Mouse (Mus musculus) kidney, adult 2 months (tissue): ENCODE measurements around the gene Arfrp1. TPM values are rescaled to one million over a fixed set of nuclear protein-coding genes. Genes with fewer than 3 reads are reported as not detected.
A peak's percentile ranks its signal among the peaks of the same experiment; 100 is the strongest.

Experiments
- DNase-seq: peaks from one replicate; pipeline ENCODE4 v3.0.0; 2021
- H3K27ac ChIP-seq: fragments of 200-500 bp; 2 replicates; pipeline ENCODE4 v1.5.1; 2012; ENCODE audit warnings: low read depth, low read length, control low read depth, inconsistent platforms; ENCODE audit not compliant: insufficient read depth
- H3K27me3 ChIP-seq: fragments of 200-500 bp; replicated peaks from 2 replicates; pipeline ENCODE4 v1.6.1; 2012; ENCODE audit warnings: mild to moderate bottlenecking, moderate library complexity, low read length, inconsistent platforms; ENCODE audit not compliant: control insufficient read depth, insufficient read depth
- H3K36me3 ChIP-seq: fragments of 200-500 bp; 2 replicates; pipeline ENCODE4 v1.6.1; 2012; ENCODE audit warnings: mild to moderate bottlenecking, moderate library complexity, low read length, inconsistent platforms; ENCODE audit not compliant: control insufficient read depth, insufficient read depth
- H3K4me1 ChIP-seq: fragments of 200-500 bp; 2 replicates; pipeline ENCODE4 v1.6.1; 2011; ENCODE audit warnings: low read length; ENCODE audit not compliant: control insufficient read depth, insufficient read depth
- H3K4me3 ChIP-seq: fragments of 200-500 bp; 2 replicates; pipeline ENCODE4 v1.5.1; 2011; ENCODE audit warnings: mild to moderate bottlenecking, low read depth, low read length, control low read depth; ENCODE audit not compliant: insufficient read depth
- CTCF ChIP-seq: fragments of 200-500 bp; conservative IDR thresholded peaks from 2 replicates; pipeline ENCODE4 v1.5.1; 2011; ENCODE audit warnings: low read depth, mild to moderate bottlenecking, control low read depth, low read length, moderate library complexity, mixed read lengths; ENCODE audit not compliant: insufficient read depth, insufficient read length
- POLR2A ChIP-seq: fragments of 200-500 bp; IDR thresholded peaks from one replicate; pipeline ENCODE4 v1.6.1; 2011; ENCODE audit warnings: low read depth, low read length, control low read depth
- WGBS: fragments of 180-500 bp; shearing (Covaris S2); methylation state at CpG from one replicate; pipeline ENCODE4 v1.1.7; 2018; 5-methylcytosine and 5-hydroxymethylcytosine counted together
- polyA plus RNA-seq: library from polyadenylated mRNA; depleted of rRNA; stranded (reverse); fragments of >200 nt; gene quantifications from 2 replicates; pipeline ENCODE4 v1.2.3, GENCODE M21; 2012

Arfrp1 gene
- polyA plus RNA-seq, 1 experiment, result 36.0 TPM

DNA sequence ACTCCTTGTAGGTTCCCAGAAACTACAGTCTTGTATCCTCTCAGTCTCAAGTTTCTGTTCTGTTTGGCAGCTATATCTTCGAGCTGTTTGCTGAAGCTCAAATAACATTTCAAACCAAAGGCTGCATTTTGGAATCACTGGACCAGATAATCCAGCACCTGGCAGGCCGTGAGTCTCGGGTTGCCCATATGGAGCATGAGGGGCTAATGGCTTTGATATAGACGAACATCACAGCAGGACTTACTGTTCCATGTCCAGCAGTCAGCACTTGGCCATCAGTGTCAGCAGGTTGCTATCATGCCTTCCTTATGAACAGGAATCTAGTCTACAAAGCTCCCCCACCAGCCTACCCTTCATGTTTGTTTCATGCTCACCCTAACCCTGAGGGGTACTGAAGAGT is 24.8 kb downstream of the Arfrp1 start:
- WGBS, result 51% methylated on average over 4 of the region's 4 CpGs
- Histone ChIP-seq H3K4me3 (no peak overlapping the region), H3K27me3 (no peaks in the 10 kb centered on the region), H3K4me1 (no peaks in the 10 kb centered on the region), H3K36me3 (no peaks in the 10 kb centered on the region; the same call in none of the 2 replicates), H3K27ac (no peak overlapping the region)
- TF ChIP-seq POLR2A (no peak), CTCF (no peak)
- DNase-seq, result no peak

DNA sequence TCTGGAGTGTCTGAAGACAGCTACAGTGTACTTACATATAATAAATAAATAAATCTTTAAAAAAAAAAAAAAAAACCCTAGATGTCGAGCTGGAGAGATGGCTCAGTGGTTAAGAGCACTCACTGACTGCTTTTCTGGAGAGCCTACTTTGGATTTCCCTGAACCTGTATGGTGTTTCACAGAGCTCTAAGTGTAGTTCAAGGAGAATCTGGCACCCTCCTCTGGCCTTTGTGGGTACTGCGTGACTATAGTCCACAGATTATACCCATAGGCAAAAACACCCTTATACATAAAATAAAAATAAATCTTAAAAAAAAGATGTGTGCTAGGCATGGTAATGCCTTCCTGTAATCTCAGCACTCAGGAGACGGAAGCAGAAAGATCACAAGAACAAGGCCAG is 31.2 kb downstream of the Arfrp1 start:
- no peaks in the 10 kb centered on the region for H3K27me3 ChIP-seq
- no peaks in the 10 kb centered on the region for H3K4me1 ChIP-seq
- H3K4me3 ChIP-seq, result no peak overlapping the region
- no peak overlapping the region for H3K27ac ChIP-seq
- WGBS, result 65% methylated on average over 3 of the region's 3 CpGs
- DNase-seq, result peak; percentile 78
- H3K36me3 ChIP-seq, result no peaks in the 10 kb centered on the region; the same call in none of the 2 replicates
- TF ChIP-seq CTCF (peak; percentile 49), POLR2A (no peak)

DNA sequence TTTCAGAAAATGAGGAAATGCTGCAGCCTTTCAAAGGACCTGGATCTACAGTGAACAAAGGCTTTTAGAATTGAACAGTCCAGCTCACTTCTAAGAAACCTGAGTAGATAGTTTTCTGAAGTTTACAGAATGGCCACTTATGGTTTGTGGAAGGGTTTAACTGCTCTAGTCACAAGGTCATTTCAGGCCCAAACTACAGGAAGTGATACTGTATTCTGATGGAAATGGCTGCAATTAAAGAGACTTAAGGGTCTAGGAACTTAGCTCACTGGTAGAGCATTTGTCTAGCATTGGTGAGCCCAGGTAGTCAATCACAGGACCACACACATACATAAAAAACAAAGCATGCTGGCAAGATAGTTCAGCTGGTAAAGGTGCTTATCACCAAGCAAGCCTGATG is 32.7 kb downstream of the Arfrp1 start:
- TF ChIP-seq POLR2A, result no peak
- TF ChIP-seq CTCF, result no peak
- Histone ChIP-seq H3K27ac (no peak overlapping the region), H3K4me3 (no peak overlapping the region), H3K36me3 (no peaks in the 10 kb centered on the region; the same call in 1 of the 2 replicates), H3K27me3 (no peaks in the 10 kb centered on the region), H3K4me1 (no peaks in the 10 kb centered on the region)
- no peak for DNase-seq

DNA sequence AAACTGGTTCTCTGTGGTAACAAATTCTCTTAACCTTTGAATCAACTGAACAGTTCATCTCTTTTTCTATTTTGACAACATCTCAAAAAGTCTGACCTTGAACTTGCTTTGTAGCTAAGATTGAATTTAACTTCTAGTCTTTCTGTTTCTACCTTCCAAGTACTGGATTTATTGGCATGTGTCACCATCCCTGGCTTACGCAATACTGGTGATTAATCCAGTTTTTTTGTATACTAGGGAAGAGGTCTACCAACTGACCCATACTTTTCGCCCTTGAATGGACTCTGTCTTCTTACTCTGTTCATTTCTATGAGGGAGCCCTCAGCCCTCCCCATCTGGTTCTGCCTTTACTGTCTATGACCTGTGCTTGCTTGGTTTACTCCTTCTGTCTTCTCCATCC is 39.1 kb downstream of the Arfrp1 start:
- Histone ChIP-seq H3K36me3 (no peaks in the 10 kb centered on the region; the same call in 1 of the 2 replicates), H3K27me3 (no peaks in the 10 kb centered on the region), H3K4me1 (no peaks in the 10 kb centered on the region), H3K27ac (no peak overlapping the region), H3K4me3 (no peak overlapping the region)
- DNase-seq, result peak; percentile 5
- TF ChIP-seq POLR2A, result no peak
- TF ChIP-seq CTCF, result no peak
- WGBS, result 88% methylated on average over 2 of the region's 2 CpGs

DNA sequence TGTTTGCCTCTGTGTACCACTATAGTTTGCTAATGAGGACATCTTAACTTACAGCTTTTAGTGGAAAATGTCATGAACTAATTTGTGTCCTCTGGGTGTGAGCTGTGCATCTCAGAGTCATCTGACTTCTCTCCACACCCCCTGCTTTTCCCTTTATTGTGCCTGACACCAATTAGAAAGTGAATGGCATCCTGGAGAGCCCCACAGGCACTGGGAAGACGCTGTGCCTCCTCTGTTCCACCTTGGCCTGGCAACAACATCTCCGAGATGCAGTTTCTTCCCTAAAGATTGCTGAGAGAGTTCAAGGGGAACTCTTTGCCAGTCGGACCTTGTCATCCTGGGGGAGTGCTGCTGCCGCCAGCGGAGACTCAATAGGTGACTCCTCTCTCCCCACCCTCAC is 43.1 kb downstream of the Arfrp1 start:
- peaks cover 4% of the 10 kb centered on the region; the same call in 1 of the 2 replicates for H3K4me1 ChIP-seq
- TF ChIP-seq CTCF (no peak), POLR2A (no peak)
- 80% methylated on average over 5 of the region's 5 CpGs for WGBS
- H3K27ac ChIP-seq, result no peak overlapping the region
- H3K36me3 ChIP-seq, result no peaks in the 10 kb centered on the region
- no peaks in the 10 kb centered on the region for H3K27me3 ChIP-seq
- H3K4me3 ChIP-seq, result no peak overlapping the region
- no peak for DNase-seq

DNA sequence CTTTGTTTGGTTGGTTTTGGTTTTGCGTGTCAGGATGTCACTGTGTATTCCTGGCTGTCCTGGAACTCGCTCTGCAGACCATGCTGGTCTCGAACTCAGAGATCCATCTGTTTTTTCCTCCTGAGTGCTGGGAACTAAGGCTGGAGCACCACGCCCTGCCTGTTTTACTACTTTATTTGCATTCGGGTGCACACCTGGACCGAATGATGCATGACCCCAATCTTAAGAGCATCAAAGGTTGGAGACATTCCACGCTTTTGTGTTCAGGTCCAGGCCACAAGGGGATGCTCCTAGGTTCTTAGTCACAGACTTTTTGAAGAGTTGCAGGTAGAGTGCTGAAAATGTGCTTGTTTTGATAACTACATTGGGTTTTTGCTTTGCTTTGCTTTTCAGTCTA is 45.1 kb downstream of the Arfrp1 start:
- Histone ChIP-seq H3K4me3 (peak overlapping the region; percentile 60), H3K27ac (no peak overlapping the region), H3K36me3 (no peaks in the 10 kb centered on the region), H3K4me1 (peaks cover 4% of the 10 kb centered on the region; the same call in 1 of the 2 replicates), H3K27me3 (no peaks in the 10 kb centered on the region)
- no peak for DNase-seq
- 8% methylated on average over 7 of the region's 7 CpGs for WGBS
- TF ChIP-seq POLR2A (no peak), CTCF (no peak)

DNA sequence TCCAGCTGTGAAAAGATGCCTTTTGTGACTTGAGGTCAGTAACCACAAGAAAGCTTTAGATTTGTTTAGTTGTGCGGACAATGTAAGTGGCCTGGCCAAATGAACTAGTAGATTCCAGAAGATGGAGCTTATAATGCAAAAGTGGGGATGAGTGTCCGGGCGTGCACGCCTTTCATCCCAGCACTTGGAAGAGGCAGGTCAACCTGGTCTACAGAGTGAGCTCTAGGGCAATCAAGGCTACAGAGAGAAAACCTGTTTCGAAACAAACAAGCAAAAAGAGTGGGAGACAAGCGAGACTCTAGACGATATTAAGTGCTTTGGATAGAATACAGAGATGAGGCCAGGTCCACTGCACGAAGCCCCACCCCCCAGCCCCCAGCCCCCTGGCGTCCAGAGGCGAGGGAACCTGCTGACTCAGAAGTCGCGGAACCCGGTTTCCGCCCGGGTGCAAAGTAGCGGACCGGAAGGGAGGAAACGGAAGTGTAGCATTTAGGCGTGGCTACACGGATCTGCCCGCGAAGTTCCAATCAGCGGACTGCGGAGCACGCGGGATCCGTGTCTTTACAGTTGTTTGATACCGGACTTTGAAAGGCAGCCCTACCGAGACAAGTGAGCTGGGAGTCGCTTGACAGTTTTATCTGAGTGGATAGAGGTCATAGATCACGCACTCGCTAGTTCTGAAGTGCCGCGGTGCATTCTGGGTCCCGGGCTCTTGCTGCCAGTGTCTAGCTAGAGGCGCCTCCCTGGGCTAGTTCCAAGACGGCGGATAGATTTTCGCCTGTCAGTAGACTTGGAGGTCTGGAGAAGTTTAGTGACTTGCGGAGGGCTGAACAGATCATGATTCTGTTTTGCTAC is 45.7 kb downstream of the Arfrp1 start, which contains the start of gene Rtel1:
Rtel1 (plus strand) TSS at position 492 of the 855 bp plus-strand sequence.
- 5% methylated on average over 40 of the region's 40 CpGs for WGBS
- Histone ChIP-seq H3K36me3 (no peaks in the 10 kb centered on the region), H3K4me3 (peak within 1 kb of the TSS; percentile 60), H3K27ac (peak within 1 kb of the TSS; percentile 17; the same call in 1 of the 2 replicates), H3K27me3 (no peaks in the 10 kb centered on the region), H3K4me1 (peaks cover 4% of the 10 kb centered on the region; the same call in 1 of the 2 replicates)
- TF ChIP-seq CTCF, result no peak
- TF ChIP-seq POLR2A, result peak; percentile 21
- DNase-seq, result peak; percentile 89
